Mouse (Mus musculus): ENCODE data around the gene Pik3cd.
"Not testable (repeated sequence)": the region's sequence is repeated elsewhere in the genome, so short reads cannot be mapped to it uniquely, and the experiment has no call there.

Pik3cd gene

DNA sequence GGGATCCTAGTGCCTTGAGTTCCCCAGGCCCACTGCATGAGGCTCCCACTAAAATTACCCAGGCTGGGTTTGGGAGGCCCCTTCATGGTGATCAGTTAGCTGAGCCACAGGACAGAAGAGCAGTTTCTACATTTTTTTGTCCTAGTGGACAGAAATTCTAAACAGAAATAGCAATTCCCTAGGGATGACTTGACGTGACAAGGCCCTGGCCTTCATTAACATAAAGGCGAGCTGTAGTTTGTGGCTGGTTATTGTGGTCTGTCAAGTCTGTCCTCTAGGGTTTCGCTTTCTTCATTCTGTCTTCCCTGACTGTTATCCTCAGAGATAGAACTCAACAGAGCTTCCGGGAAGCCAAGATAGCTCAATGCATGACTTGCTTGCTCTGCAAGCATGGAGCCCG is 60.4 kb downstream of the Pik3cd start:
- no peak for DNase-seq

DNA sequence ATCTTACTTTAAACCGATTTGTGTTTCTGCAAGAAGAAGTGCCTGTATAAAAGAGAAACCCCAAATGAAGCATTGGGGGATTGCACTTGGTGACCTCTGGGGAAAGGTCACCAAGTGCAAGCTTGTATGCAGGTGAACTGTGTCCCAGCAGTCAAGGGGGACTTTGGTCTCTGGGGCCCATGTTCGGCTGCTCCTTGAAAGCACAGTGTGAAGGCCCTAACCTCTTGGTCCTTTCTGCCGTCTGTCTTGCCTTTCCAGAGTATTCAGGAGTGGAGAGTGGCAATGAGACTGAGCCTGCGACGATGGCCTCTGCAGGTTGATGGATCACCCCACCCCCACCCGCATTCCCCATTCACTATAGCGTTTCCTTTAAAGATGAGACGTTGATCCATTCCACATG is 61.0 kb downstream of the Pik3cd start:
- DNase-seq: no peak

DNA sequence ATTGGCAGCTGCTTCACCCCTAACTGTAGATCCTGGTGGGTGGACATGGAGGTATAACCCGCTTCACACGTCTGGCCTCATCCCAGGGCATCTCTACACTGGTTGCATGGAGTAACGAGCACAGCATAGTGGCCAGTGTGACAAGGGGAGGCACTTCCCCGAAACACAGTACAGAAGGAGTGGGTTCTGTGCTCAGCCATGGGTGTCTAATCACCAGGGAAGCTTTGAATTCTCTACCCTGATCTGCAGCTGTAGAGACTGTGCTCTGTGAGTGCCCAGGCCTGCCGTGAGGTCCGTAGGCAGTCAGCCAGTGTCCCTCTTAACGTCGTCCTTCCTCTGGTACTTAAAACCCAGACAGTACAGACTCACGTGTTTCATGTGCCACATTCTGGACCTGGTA is 61.5 kb downstream of the Pik3cd start:
- DNase-seq: no peak

- DNase-seq: no peak
These were observed 64.4 kb downstream of the Pik3cd start for GRCm38 (mm10) chr4:149637942-149638341.

DNA sequence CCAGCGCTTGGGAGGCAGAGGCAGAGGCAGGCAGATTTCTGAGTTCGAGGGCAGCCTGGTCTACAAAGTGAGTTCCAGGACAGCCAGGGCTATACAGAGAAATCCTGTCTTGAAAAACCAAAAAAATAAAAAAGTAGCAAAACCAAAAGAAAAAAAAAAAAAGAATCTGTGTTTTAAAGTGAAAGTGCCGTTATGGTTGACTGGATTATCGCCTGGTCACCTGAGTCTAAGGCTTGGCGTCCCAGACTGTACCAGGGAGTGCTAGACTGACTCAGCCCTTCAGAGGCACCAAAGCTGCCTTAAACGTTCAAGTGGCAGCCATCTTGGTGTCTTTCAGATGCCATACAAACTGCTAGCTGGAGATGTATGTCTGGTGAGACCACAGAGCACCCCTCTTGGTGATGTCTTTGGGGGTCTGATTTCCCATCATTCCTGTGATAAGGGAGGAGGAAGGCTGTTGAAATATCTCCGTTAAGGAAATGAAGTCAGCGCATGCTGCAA is 66.4 kb downstream of the Pik3cd start:
- DNase-seq: no peak

GRCm38 (mm10) chr4:149634966-149635365 is 67.4 kb downstream of the Pik3cd start:
- no peak for DNase-seq

DNA sequence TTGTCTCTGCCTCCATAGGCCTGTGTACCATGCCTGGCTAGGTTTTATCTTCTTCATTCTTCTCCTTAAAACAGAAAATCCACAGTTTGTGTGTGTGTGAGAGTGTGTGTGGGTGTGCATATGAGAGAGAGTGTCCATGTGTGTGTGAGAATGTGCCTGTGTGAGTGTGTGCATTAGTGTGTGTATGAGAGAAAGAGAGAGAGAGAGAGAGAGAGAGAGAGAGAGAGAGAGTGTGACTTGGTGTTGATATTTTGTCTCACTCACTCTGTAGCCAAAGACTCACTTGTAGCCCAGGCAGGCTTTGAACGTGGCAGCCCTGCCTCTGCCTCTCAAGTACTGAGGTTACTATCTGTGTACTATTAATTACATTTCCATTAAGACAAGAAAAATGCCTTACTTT is 68.2 kb downstream of the Pik3cd start:
- no peak for DNase-seq

DNA sequence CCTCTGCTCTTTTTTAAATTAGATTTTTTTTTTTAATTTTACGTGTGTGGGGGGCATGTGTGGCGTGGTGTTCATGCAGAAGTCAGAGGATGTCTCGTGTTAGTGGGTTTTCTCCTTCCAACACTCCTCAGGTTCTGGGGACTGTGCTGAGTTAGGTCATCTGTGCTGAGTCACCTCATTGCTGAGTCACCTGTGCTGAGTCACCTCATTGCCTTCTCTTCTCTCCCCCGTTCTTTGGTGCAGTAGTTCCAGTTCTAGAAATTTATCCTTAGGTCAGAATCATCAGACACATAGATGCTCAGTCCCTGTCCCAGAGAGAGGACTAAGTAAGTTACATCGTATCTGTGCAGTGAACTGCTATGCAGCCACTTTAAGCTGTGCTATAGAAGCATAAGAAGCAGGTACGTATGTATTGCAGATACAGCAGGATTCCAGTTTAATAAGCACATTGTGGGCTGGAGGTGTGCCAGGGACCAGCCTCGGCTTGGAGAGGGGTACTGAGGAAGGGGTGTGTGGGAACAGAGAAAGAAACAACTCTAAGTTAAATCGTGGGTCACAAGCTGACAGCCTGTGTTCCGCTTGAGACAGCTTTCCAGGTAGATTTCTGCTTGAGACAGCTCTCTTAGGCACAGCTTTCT is 69.6 kb downstream of the Pik3cd start:
- no peak for DNase-seq

GRCm38 (mm10) chr4:149628810-149629209 is 73.6 kb downstream of the Pik3cd start:
- DNase-seq: no peak

- DNase-seq: peak; percentile 37
These were observed 74.0 kb downstream of the Pik3cd start for GRCm38 (mm10) chr4:149628372-149628771.

DNA sequence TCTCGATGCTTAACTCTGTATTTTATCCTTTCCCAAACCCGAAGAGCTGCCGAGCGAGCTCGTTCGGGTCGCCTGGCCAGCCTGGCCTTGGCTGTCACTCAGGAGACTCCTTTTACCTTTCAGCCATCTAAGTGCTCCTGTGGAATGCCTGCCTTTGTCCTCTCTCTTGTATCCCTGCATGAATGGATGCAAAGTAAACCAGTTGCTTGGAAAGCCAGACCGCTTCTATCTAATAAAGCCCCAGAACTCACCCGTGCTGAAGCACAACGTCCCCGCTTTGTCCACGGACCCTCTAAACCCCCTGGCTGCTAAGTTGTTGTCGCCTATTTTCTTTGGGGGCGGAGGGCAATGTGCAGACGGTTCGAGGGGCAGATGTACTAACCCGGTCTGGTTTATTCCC is 75.6 kb downstream of the Pik3cd start:
- no peak for DNase-seq

- DNase-seq: no peak
These were observed 78.7 kb downstream of the Pik3cd start for GRCm38 (mm10) chr4:149623711-149624110.

DNA sequence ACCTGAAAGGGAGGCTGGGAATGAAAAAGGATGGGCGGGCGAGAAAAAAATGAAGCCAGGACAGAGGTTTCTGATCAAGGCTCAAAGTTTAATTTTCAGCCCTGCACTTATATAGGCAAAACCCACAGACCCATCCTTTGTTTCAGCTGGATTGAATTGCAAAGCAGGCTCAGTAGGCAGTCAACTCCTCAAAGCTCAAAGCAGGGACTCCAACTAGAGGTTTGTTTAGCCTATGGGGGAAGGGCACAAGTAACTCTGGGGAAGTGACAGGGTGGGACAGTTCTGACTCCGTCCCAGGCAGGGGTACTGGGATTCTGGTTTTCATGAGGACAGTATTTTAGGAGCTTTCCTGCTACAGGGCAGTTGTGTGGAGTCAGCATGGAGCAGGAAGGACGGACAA is 81.1 kb downstream of the Pik3cd start:
- DNase-seq: no peak

- no peak for DNase-seq
These were observed 82.4 kb downstream of the Pik3cd start for GRCm38 (mm10) chr4:149619988-149620387.

DNA sequence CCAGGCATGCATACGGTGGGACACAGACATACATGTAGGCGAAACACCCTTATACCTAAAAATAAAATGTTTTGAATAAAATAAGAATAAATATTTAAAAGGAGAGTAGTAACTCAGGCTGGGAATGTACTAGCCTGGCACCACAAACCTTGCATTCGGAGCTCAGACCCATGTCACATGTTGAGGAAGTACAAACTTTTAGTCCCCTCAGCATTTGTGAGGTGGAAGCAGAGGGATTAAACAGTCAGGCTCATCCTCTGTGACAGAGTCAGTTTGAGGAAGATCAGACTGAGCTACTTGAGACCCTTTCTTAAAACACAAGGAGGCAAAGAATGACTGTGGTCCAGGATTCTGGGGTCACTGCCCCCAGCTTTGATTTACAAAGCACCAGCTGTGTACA is 85.4 kb downstream of the Pik3cd start:
- DNase-seq: not testable (repeated sequence)

- DNase-seq: no peak
These were observed 87.5 kb downstream of the Pik3cd start for GRCm38 (mm10) chr4:149614869-149615268.

DNA sequence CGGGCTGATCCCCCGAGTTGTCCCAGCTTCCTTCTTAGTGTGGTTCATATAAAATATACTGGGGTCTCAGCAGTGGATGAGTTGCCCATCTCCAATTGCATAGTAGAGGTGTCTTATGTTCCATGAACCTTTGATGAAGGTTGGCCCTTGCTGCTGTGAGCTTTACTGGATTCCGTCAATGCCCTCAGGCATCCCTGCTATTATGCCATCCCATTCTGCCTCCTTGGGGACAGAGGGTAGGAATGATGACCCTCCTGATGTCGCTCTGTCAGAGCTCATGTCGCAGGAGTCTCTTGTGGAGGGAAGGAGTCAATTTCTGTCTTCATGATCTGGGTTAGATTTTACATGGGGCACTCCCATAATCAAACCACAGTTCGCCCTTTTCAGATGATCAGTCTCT is 88.9 kb downstream of the Pik3cd start:
- DNase-seq: not testable (repeated sequence)

DNA sequence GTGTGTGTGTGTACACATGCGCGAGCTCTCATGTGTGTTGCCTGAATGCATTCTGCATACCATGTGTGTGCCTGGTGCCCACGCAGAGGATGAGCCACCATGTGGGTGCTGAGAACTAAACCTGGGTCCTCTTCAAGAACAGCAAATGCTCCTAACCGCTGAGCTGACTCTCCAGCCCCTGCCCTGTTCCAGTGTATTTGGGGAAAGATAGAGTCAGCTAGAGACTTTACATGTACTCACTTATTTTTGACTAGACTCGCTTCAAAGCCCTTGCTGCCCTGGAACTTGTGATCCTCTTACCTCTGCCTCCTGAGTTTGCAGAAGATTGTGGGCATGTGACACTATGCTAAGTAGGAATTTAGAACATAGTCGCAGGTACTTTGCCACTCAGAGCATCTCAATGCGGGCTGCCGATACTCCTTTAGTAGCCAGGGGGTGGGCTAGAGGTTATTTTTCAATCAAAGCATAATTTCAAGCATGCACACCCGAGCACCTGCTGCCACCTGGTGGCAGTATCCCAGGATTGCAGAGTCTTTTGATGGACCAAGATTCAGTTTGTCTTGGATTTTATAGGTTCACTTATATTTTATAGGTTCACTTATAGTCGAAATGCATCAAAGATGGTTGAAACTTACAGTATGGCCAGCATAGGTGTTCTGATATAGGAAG is 90.9 kb downstream of the Pik3cd start:
- peak; percentile 50 for DNase-seq

- DNase-seq: no peak
These were observed 92.9 kb downstream of the Pik3cd start for GRCm38 (mm10) chr4:149609256-149610025.

- no peak for DNase-seq
These were observed 94.1 kb downstream of the Pik3cd start for GRCm38 (mm10) chr4:149608309-149608638.

DNA sequence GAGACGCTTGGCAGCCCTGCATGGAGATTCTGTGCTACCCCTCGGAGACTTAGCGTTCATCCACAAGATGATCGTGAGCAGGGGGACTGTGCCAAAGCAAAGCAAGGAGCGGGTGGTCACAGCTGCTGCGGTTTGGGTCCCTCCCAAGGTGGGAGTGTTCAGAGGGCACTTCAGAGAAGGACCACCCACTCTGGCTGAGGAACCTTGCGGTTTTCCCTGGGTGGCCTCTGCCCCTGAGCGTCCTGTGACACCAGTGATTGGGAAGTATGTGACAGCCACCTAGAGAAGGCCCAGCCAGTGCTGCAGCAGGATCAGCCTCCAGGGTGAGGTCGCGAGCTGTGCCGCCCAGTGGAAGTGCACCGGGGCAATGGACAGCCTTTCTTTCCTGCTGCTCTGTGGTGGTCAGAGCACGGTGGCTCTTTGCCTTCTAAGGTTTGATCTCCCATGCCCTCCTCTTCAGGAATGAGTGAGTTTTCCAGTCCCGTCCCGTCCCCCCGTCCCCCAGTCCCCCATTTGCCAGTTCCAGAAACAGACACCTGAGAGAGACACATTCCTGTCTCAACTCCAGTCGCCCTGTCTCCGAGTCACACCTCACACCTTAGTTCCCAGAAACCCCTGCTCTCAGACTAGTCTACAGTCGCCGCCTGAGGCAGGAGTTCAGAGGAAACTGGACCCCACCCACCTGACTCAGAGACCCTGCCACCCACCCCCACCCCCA is 94.6 kb downstream of the Pik3cd start:
- no peak for DNase-seq

DNA sequence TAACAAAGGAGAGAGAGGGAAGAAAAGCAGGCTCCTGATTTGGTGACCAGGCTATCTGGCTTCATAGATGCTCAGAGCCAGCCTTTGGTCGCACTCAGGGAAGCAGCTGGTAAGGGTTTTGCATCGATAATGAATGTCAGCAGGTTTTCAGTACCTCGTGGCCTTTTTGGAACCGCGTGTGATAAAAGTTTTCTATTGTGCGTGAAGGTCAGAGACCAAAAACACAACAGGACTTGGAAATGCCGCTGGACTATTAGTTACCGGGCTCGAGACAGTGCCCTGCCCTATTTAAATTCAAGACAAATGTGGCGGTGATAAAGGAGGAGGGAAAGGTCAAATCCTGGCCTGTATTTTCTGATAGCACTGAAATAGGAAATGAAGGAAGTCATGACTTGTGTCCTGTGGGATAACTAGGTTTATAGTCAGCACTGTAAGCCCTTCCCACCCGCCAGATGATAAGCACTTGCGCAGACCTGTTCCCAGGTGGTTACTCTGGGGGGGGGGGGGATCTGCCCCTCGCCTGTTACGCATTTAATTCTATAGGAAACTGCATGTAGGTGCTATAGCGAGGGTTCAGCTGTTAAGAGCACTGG is 95.5 kb downstream of the Pik3cd start:
- DNase-seq: no peak

DNA sequence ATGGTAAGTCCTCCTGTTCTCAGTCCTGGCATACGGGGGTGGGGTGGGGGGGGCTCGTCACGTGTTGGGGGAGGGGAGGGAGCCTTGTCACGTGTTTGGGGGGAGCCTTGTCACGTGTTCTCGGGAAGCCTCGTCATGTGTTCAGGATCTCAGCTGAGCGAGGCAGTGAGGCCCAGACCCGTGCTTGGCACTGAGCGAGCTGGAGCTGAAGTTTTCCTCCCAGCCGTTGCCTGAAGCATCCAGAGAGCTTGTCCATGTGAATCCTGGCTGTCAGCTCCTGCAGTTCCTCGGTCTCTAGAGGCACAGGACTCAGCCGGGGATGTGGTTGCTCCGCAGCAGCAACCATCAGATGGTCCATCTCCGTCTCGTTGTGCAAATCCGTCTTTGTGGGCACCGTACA is 96.3 kb downstream of the Pik3cd start:
- no peak for DNase-seq

Measured in kidney, adult 9 months (tissue).